Mouse (Mus musculus) gastrocnemius, adult 2 months (tissue): ENCODE measurements around the gene Cidec. TPM values are rescaled to one million over a fixed set of nuclear protein-coding genes. Genes with fewer than 3 reads are reported as not detected.

ENCODE experiments used
- DNase-seq: peaks from one replicate; pipeline ENCODE4 v3.0.0; 2022
- H3K27ac ChIP-seq: fragments of 200-600 bp; 2 replicates; pipeline ENCODE4 v1.8.1; 2022; ENCODE audit warnings: mild to moderate bottlenecking
- H3K4me3 ChIP-seq: fragments of 200-600 bp; 2 replicates; pipeline ENCODE4 v1.8.1; 2022; ENCODE audit warnings: mild to moderate bottlenecking, moderate library complexity
- CTCF ChIP-seq: fragments of 200-600 bp; IDR thresholded peaks from 2 replicates; pipeline ENCODE4 v1.8.1; 2022; ENCODE audit warnings: antibody characterized with exemption, mild to moderate bottlenecking, moderate library complexity
- intact Hi-C: fragments of 180-260 bp; cut with DNase I; formaldehyde crosslinking; loops from one replicate; pipeline ENCODE4 v1.15.1; 2025
- total RNA-seq, 2 experiments: library from RNA; stranded (reverse); gene quantifications; 2 replicates each; pipeline ENCODE4 v1.2.3; 2021

Gene Cidec
- total RNA-seq, 2 experiments from 2014 or later = 0.97 to 5.0 TPM

DNA sequence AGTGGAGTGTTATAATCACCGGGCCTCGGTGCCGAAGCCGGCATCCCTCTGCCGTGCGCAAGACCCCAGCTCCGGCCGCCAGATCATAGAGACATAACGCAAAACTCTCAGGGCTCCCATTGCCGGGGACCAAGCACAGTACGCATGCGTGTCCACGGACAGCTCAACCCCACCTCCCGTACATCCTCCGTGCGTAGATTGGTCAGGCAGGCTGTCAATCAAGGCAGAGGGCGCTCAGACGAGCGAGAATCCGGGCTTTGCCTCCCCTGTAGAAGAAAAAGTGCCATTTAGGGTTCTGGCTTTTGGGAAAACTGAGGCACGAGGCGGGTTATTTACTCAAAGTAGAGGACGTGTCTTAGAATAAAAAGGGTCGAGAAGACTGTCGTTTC, 16.4 kb downstream of the Cidec start, which contains the start of gene Rpusd3:
Gene Rpusd3 (minus strand): TSS at position 142 of the 389 bp plus-strand sequence.
- DNase-seq = peak; percentile 100
- no peak for TF ChIP-seq CTCF
- peak within 1 kb of the TSS; percentile 91 for H3K27ac ChIP-seq
- intact Hi-C loops = no loop called here
- peak within 1 kb of the TSS; percentile 91 for H3K4me3 ChIP-seq

DNA sequence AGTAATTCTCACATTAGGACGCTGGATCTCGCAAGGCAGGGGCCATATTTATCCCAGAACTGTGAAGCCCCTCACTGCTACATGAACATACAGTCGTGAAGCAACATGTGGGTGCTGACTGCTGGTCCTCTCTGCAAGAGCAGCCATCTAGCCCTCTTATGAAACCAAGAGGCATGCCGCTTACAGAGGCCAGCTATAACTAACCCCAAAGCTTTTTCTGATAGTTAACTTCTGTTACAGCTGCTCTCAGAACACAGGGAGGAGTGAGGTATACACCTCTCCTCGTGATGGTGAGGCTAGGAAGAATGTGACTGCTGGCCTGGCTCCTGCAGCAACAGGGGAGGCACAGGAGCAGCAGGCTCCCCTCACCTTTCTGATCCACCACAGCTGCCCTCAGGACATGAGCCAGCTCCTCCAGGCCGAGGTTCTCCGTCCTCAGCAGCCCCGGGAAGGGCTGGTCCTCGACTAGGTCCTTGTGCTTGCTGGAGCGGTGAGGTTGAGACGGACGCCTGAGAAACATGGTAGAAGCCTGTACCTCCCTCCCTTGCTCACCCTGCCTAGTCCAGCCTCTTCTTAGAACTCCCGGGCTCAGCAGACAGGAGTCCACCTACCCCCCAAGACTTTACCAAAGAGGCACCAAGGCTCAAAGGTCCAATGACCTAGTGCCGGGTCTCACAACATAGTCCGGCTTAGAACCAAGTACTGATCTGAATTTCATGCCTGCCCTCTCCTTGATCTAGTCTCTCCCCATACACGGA, 16.9 kb downstream of the Cidec start:
- no peak for TF ChIP-seq CTCF
- H3K4me3 ChIP-seq = peak overlapping the region; percentile 91
- peak overlapping the region; percentile 91 for H3K27ac ChIP-seq
- intact Hi-C loops = no loop called here
- peak; percentile 39 for DNase-seq

DNA sequence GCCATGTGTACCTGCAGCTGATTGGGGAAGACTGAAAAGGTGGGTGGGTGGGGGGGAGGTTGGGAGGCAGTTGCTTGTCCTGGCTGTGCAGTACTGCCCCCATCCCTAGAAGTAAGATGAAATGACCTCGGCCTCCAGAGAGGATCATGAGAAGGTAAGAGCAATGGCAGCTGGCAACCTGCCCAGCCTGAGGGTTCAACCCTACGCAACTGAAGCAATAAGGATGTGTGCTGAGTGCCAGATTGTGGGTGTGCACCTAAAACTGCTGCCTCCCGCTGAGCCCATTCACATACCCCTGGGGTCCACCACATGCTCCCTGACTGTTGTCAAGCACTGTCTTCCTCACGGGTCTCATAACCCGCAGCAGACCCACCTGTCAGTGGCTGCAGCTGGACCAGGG, 19.1 kb downstream of the Cidec start:
- intact Hi-C loops = no loop called here
- no peak overlapping the region for H3K4me3 ChIP-seq
- H3K27ac ChIP-seq = no peak overlapping the region
- DNase-seq = no peak
- TF ChIP-seq CTCF = no peak

- TF ChIP-seq CTCF = no peak
- DNase-seq = no peak
- Histone ChIP-seq H3K4me3 (no peak overlapping the region), H3K27ac (no peak overlapping the region)
- intact Hi-C loops = no loop called here
Observed at GRCm38 (mm10) chr6:113410001-113410400, 25.6 kb downstream of the Cidec start.

- no peak; the same call in 1 of the 2 replicates for TF ChIP-seq CTCF
- no peak overlapping the region for H3K27ac ChIP-seq
- no peak overlapping the region for H3K4me3 ChIP-seq
- intact Hi-C loops = no loop called here
- DNase-seq = no peak
Observed at GRCm38 (mm10) chr6:113406683-113407082, 28.9 kb downstream of the Cidec start.

GRCm38 (mm10) chr6:113405483-113405882, 30.1 kb downstream of the Cidec start:
- intact Hi-C loops = no loop called here
- no peak for TF ChIP-seq CTCF
- Histone ChIP-seq H3K27ac (no peak overlapping the region), H3K4me3 (no peak overlapping the region)
- DNase-seq = no peak

DNA sequence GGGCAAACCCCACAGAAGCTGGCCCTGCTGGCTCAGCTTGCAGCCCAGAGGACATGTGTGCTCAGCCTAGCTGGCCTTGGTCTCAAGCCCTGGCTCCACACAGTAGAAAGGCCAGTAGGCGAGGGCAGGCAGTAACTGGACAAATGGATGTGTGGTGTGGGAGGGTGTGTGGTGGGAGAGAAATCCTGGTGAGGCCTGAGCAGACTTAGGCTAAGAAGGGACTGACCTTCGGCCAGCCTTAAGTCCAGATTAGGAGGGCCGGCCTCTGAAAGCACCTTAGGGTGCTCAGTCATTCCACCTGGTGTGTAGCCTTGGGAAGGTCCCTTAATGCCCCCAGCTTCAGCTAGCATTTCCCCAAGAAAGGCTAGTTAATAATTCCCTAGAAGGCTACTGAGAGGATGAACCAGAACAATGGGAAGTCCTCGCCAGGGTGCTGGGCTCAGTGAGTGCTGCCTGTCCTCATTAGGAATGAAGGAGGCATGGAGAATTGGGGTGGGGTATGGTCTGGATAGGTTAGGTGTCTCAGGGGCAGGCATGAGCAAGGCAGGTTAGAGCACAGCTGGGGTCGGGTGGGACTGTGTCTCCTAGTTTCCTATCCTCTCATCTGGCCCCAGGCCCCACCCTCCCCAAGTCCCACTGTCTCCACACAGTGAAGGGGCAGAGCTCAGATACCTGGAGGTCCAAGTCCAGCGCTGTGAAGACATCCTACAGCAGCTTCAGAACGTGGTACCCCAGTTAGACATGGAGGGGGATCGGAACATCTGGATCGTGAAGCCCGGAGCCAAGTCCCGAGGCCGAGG, 30.7 kb downstream of the Cidec start:
- Histone ChIP-seq H3K27ac (no peak overlapping the region), H3K4me3 (no peak overlapping the region)
- intact Hi-C loops = no loop called here
- TF ChIP-seq CTCF = no peak
- DNase-seq = no peak

DNA sequence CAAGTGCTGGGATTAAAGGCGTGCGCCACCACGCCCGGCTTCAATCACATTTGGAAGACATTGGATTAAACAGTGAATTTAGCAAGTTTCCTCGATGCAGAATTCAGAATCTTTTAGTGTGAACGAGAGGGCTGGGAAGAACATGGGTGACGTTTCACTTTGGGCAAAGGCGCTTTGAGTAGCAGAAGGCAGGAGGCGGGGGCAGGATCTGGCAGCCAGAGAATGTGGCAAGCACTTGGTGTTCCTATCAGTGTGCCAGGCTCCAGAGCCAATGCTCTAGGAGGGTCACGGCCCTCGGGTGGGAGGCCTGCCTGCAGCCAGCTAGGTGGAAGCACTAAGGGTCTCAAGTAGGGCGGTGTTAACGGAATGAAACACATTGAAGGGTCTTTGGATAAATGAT, 33.5 kb downstream of the Cidec start:
- Histone ChIP-seq H3K27ac (no peak overlapping the region), H3K4me3 (no peak overlapping the region)
- no peak for TF ChIP-seq CTCF
- intact Hi-C loops = no loop called here
- DNase-seq = peak; percentile 61

- no peak overlapping the region for H3K4me3 ChIP-seq
- intact Hi-C loops = no loop called here
- no peak overlapping the region for H3K27ac ChIP-seq
- no peak for DNase-seq
- no peak for TF ChIP-seq CTCF
Observed at GRCm38 (mm10) chr6:113396270-113397030, 39.1 kb downstream of the Cidec start.

DNA sequence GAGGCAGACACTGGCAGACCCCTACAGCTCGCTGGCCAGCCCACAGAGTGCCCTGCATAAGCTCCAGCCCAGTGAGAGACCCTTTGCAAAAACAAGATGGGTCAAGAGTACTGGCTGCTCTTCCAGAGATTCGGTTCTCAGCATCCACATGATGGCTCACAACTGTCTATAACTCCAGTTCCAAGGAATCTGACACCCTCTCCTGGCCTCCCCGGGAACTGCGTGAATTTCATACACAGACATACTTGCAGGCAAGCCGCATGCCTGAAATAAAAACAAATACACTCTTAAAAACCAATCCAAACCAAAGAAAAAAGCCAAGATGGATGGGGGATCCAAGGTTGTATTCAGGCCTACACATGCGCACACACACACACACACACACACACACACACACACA, 40.1 kb downstream of the Cidec start:
- no peak for DNase-seq
- H3K27ac ChIP-seq = no peak overlapping the region
- H3K4me3 ChIP-seq = no peak overlapping the region
- TF ChIP-seq CTCF = no peak
- intact Hi-C loops = no loop called here

DNA sequence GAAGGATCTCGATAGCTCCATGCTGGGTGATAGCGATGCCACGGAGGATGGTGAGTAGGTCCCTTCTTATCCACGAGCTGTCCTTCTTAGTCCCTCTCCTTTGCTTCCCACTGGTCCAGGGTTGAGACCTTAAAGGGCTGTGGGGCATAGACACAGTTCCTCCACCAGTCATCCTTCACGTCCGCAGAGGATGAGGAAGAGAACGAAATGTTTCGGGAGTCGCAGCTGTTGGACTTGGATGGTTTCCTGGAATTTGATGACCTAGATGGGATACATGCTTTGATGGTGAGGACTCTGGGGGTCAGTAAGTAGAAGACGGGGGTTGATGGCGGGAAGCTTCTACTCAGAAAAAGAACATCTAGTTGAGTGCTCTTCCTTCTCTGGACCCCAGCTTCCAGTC, 40.7 kb downstream of the Cidec start:
- no peak overlapping the region for H3K4me3 ChIP-seq
- 0 out of 2 replicates have a peak overlapping the region, but pooled peaks have one; percentile 24 for H3K27ac ChIP-seq
- intact Hi-C loops = no loop called here
- TF ChIP-seq CTCF = no peak
- DNase-seq = no peak

DNA sequence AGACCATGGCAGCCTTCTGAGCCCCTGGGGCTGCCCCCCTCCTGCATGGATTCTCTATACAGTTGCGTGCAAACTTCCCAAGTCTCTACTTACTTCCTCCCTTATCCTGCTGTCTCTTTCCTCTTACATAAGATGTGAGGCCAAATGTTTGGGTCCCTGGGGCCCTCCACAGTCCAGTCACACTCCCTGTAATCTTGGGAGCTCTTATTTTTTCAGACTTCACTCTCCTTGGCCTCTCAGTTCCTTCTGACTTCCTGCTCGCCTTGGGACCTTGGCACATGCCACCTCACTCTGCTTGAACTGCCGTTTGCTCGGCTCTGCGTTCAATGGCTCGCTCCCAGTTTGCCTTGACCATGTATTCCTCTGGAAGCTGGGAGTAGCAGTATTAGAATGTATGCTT, 41.6 kb downstream of the Cidec start:
- Histone ChIP-seq H3K4me3 (no peak overlapping the region), H3K27ac (peak overlapping the region; percentile 32)
- intact Hi-C loops = no loop called here
- no peak for TF ChIP-seq CTCF
- no peak for DNase-seq
